Mouse (Mus musculus) kidney, embryonic 14.5 days (tissue): ENCODE data around the gene Fads1. TPM values are rescaled to one million over a fixed set of nuclear protein-coding genes. Genes with fewer than 3 reads are reported as not detected.

Experiments used
- ATAC-seq: fragments of 200-750 bp; cut with Nextera tagmentation; 2 replicates; pipeline ENCODE4 v1.8.0; 2017; ENCODE audit warnings: moderate number of reproducible peaks, mild to moderate bottlenecking, moderate TSS enrichment, moderate library complexity; ENCODE audit not compliant: low FRiP score, low TSS enrichment
- H3K27ac ChIP-seq: fragments of 300-500 bp; sonication (generic); 2 replicates; pipeline ENCODE4 v1.5.1; 2014; ENCODE audit warnings: low read depth, mild to moderate bottlenecking, low read length, moderate library complexity, mixed read lengths
- H3K27me3 ChIP-seq: fragments of 300-500 bp; sonication (generic); 2 replicates; pipeline ENCODE4 v1.6.1; 2014; ENCODE audit warnings: mild to moderate bottlenecking, low read length; ENCODE audit not compliant: control insufficient read depth, insufficient read depth
- H3K36me3 ChIP-seq: fragments of 300-500 bp; sonication (generic); 2 replicates; pipeline ENCODE4 v1.6.1; 2014; ENCODE audit warnings: low read length, mixed read lengths; ENCODE audit not compliant: control insufficient read depth, insufficient read depth
- H3K4me1 ChIP-seq: fragments of 300-500 bp; sonication (generic); 2 replicates; pipeline ENCODE4 v1.6.1; 2014; ENCODE audit warnings: low read length, mixed read lengths; ENCODE audit not compliant: control insufficient read depth, insufficient read depth
- H3K4me2 ChIP-seq: fragments of 300-500 bp; sonication (generic); replicated peaks from 2 replicates; pipeline ENCODE4 v1.6.1; 2014; ENCODE audit warnings: low read depth, mild to moderate bottlenecking, low read length
- H3K4me3 ChIP-seq: fragments of 300-500 bp; sonication (generic); 2 replicates; pipeline ENCODE4 v1.5.1; 2014; ENCODE audit warnings: mild to moderate bottlenecking, low read length
- H3K9ac ChIP-seq: fragments of 300-500 bp; sonication (generic); 2 replicates; pipeline ENCODE4 v1.6.1; 2014; ENCODE audit warnings: low read depth, mild to moderate bottlenecking, low read length, moderate library complexity
- H3K9me3 ChIP-seq: fragments of 300-500 bp; sonication (generic); 2 replicates; pipeline ENCODE4 v1.6.1; 2016; ENCODE audit warnings: low read length; ENCODE audit not compliant: control insufficient read depth
- WGBS: fragments of 180-500 bp; shearing (Covaris S2); extraction: QIAGEN DNeasy Blood & Tissue Kit; methylation state at CpG from one replicate; pipeline ENCODE4 v1.1.7; 2014; 5-methylcytosine and 5-hydroxymethylcytosine counted together
- polyA plus RNA-seq: library from polyadenylated mRNA; unstranded; fragments of >200 nt; fragmentation: Nextera tagmentation; extraction: Ambion mirVana; gene quantifications from 2 replicates; pipeline ENCODE4 v1.2.1, GENCODE M21; 2014

The Fads1 gene
- 51.3 and 94.3 TPM in 2 replicates for polyA plus RNA-seq

DNA sequence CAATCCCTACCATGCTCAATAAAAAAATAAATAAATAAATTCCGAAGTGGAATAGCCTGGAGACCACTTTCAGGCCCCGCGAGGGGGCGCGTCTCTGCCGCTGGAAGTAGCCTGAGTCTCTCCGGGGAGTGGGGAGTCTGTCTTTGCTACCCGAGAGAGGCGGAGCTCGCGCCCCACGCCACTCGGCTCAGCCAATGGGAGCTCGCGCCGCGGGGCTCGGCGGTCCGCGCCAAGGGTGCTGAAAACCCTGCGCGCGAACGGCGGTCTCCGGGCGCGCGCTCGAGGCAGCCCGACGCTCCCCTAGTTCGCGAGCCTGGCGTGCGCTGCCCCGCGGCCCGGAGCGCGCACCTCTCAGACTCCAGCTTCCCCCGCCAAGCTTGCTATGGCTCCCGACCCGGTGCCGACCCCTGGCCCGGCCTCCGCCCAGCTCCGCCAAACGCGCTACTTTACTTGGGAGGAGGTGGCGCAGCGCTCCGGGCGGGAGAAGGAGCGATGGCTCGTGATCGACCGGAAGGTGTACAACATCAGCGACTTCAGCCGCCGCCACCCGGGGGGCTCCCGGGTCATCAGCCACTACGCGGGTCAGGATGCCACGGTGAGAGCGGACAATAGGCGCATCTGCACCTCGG lies at the start of gene Fads1:
Gene Fads1, plus strand, starts transcription at position 219 of the 629 bp plus-strand sequence.
- peak; percentile 97 for ATAC-seq
- H3K4me1 ChIP-seq: peaks cover 8% of the 10 kb centered on the region
- no peaks in the 10 kb centered on the region for H3K27me3 ChIP-seq
- H3K27ac ChIP-seq: peak within 1 kb of the TSS; percentile 84
- peak within 1 kb of the TSS; percentile 77 for H3K9ac ChIP-seq
- H3K9me3 ChIP-seq: no peaks in the 10 kb centered on the region
- 1% methylated on average over 61 of the region's 70 CpGs for WGBS
- peaks cover 25% of the 10 kb centered on the region for H3K36me3 ChIP-seq
- peak within 1 kb of the TSS; percentile 77 for H3K4me2 ChIP-seq
- peak within 1 kb of the TSS; percentile 69 for H3K4me3 ChIP-seq

DNA sequence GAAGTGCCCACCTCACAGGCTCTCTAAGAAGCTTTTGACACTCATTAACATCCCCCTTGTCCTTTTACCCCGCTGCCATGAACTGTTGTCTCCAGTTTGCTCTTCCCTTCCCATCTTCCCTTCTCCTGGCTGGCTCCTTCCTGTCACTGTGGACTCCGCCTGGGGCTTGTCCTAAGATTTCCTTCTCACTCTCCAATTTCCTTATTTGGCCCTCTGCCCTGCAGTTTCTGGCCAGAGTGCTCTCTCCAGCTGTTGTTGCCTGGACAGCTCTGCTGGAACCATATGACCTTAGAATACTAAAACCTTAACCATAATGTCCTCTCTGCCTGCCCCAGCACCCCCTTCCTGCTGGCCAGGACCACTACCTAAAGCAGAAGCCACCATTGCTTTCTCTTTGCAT lies 48.0 kb upstream of the Fads1 start:
- 0 out of 2 replicates have a peak, but pooled peaks cover 3% of the 10 kb centered on the region for H3K4me1 ChIP-seq
- H3K27me3 ChIP-seq: no peaks in the 10 kb centered on the region
- H3K27ac ChIP-seq: no peak overlapping the region
- H3K4me2 ChIP-seq: no peak overlapping the region
- ATAC-seq: peak; percentile 43; the same call in 1 of the 2 replicates
- H3K9ac ChIP-seq: no peak overlapping the region
- H3K36me3 ChIP-seq: no peaks in the 10 kb centered on the region
- no peak overlapping the region for H3K4me3 ChIP-seq
- WGBS: 43% methylated on average over 2 of the region's 2 CpGs
- H3K9me3 ChIP-seq: no peaks in the 10 kb centered on the region

DNA sequence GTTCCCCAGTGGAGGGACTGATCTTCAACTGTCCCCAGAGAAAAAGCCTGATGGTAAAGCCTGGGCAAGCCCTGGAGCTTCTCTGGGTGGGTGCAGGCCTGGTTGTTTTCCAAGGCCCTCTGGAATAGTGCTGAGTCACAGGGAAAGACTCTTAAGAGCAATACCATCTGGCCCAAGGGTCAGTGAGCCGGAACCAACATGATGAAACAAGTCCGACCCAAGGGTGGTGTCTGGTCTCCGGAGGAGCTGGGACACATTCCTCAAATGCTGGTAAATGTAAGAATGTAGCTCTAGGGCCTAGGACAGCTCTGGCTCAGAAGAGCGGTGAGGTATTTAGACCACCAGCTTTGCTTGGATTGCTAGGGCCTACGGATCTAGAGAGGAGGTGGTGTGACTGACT lies 45.3 kb upstream of the Fads1 start:
- Histone ChIP-seq H3K27me3 (no peaks in the 10 kb centered on the region), H3K9ac (no peak overlapping the region), H3K27ac (no peak overlapping the region), H3K4me2 (no peak overlapping the region), H3K36me3 (no peaks in the 10 kb centered on the region), H3K9me3 (no peaks in the 10 kb centered on the region), H3K4me1 (0 out of 2 replicates have a peak, but pooled peaks cover 3% of the 10 kb centered on the region), H3K4me3 (no peak overlapping the region)
- 63% methylated on average over 5 of the region's 5 CpGs for WGBS
- no peak for ATAC-seq

DNA sequence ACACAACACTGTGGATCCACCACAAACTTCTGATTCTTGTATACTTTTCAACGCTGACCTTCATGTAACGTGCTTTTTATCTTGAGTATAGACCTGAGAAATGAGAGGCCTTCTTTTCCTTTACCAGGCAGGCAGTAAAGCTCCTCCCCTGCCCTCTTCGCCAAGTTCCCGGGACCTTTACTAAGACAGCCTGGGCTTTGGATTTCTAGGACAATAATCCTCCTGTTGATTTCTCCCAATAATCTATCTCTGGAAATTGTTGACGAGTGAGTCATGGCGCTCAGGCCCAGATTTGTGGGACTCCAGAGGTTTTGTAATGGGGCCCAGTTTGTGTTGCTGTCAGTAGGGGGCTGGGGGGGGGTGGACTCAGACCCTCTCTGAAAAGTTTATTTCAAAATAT lies 43.0 kb upstream of the Fads1 start:
- H3K9ac ChIP-seq: no peak overlapping the region
- H3K4me2 ChIP-seq: no peak overlapping the region
- ATAC-seq: no peak
- WGBS: 79% methylated on average over 6 of the region's 6 CpGs
- H3K27me3 ChIP-seq: no peaks in the 10 kb centered on the region
- no peaks in the 10 kb centered on the region for H3K36me3 ChIP-seq
- no peaks in the 10 kb centered on the region for H3K4me1 ChIP-seq
- no peak overlapping the region for H3K4me3 ChIP-seq
- no peak overlapping the region for H3K27ac ChIP-seq
- H3K9me3 ChIP-seq: no peaks in the 10 kb centered on the region

DNA sequence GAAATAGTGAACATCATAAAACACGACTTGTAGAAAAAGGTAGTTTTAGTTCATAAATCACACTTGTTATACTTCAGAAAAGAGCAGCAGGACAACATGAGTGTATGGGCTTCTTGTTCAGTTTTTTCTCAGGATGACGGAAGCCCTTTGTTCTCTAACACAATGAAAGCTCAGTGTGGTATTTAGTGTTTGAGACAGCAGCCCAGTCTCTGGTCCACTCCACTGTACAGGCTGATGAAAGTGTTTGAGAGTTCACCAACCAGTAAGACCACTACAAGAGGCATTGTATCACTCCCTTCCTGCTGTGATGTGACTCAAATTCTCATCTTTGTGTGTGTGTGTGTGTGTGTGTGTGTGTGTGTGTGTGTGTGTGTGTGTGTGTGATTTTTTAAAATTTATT lies 39.0 kb upstream of the Fads1 start:
- no peak for ATAC-seq
- Histone ChIP-seq H3K27me3 (no peaks in the 10 kb centered on the region), H3K4me2 (no peak overlapping the region), H3K4me1 (no peaks in the 10 kb centered on the region), H3K36me3 (no peaks in the 10 kb centered on the region), H3K4me3 (no peak overlapping the region), H3K27ac (no peak overlapping the region), H3K9me3 (no peaks in the 10 kb centered on the region), H3K9ac (no peak overlapping the region)
- 70% methylated on average over 2 of the region's 2 CpGs for WGBS

DNA sequence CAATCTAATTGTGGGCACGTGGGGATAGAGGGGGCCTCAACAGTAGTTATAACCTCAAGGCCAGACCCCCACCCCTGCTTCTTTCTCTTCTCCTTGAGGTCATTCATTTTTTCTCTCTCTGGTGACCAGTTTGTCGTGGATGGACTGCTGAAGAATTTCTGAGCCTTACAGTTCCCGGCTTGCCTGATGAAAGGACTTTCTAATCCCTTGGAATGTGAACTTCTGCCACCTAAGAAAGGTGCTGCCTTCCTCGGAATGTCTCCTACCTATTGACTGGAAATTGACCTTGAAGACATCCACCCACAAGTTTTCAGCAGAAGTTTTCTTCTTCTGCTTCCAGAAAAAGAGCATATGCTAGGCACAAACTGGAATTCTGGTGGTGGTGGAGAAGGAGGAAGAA lies 38.2 kb upstream of the Fads1 start:
- ATAC-seq: no peak
- Histone ChIP-seq H3K4me1 (no peaks in the 10 kb centered on the region), H3K27ac (no peak overlapping the region), H3K4me2 (no peak overlapping the region), H3K9me3 (no peaks in the 10 kb centered on the region), H3K27me3 (no peaks in the 10 kb centered on the region), H3K36me3 (no peaks in the 10 kb centered on the region), H3K4me3 (no peak overlapping the region), H3K9ac (no peak overlapping the region)
- WGBS: 66% methylated on average over 4 of the region's 4 CpGs

DNA sequence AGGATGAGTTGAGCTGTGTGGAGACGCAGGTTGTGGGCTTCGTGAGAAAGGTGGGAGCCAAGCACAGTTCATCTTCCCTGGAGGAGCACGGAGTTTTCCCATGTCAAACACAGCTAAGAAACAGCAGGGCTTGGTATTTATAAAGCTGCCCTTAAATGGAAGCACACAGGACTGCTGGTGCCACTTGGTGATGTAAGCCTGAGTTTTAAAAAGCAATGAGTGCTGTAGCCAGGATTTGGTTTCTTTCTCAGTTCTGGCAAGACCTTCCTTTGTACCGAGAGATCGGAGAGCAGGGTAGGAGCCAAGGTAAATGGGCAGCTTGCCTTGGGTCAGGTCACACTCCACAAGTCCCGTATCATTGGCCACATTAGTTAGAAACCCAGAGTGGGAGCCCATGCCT lies 34.1 kb upstream of the Fads1 start:
- Histone ChIP-seq H3K4me3 (no peak overlapping the region), H3K36me3 (no peaks in the 10 kb centered on the region), H3K27ac (no peak overlapping the region), H3K4me2 (no peak overlapping the region), H3K9me3 (no peaks in the 10 kb centered on the region), H3K27me3 (no peaks in the 10 kb centered on the region), H3K4me1 (no peaks in the 10 kb centered on the region), H3K9ac (no peak overlapping the region)
- no peak for ATAC-seq
- 81% methylated on average over 6 of the region's 6 CpGs for WGBS

DNA sequence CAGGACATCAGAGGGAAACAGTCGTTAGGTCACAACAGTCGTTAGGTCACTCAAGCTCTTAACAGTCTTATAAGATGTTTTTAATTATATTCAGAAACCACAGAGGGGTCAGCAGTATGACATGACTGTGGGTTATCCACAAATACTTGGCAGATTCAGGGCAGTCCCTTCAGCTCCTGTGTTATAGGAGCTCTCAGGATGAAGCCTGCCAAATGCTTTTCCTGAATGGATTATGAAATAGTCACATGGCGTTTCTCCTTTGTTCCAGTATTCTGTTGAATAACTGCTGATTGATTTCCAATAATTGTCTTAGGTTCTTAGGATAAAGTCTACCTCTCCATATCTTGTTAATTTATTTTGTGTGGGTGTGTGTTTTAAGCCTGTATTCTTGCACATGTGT lies 33.5 kb upstream of the Fads1 start:
- WGBS: 75% methylated on average over 3 of the region's 3 CpGs
- Histone ChIP-seq H3K4me3 (no peak overlapping the region), H3K4me1 (no peaks in the 10 kb centered on the region), H3K27me3 (no peaks in the 10 kb centered on the region), H3K36me3 (no peaks in the 10 kb centered on the region), H3K9ac (no peak overlapping the region), H3K4me2 (no peak overlapping the region), H3K27ac (no peak overlapping the region), H3K9me3 (no peaks in the 10 kb centered on the region)
- ATAC-seq: no peak

DNA sequence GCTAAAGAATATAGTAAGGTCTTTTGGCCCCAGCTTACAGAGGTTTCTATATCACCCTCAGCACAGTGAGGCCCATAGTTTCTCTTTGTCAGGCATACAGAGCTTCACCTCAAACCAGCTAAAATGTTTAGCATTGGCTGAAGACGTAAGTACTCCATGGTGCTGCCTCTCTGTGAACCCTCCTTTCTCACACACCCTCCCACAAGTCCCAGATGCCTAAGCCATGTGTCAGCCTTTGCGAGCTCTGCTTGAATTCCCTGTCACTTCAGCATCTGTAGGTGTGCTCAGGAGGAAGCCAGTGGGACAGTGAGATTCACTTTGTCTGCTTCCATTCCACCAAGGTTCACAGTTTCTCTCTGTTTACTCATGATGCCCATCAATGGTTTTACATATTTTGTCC lies 25.0 kb upstream of the Fads1 start:
- Histone ChIP-seq H3K9ac (no peak overlapping the region), H3K27ac (no peak overlapping the region), H3K9me3 (0 out of 2 replicates have a peak, but pooled peaks cover 2% of the 10 kb centered on the region), H3K27me3 (no peaks in the 10 kb centered on the region), H3K4me2 (no peak overlapping the region), H3K36me3 (no peaks in the 10 kb centered on the region), H3K4me3 (no peak overlapping the region), H3K4me1 (no peaks in the 10 kb centered on the region)
- WGBS: 82% methylated on average over 2 of the region's 2 CpGs
- ATAC-seq: no peak
